Mouse (Mus musculus): ENCODE measurements around the gene Slc2a3.
"Not testable (repeated sequence)": the region's sequence is repeated elsewhere in the genome, so short reads cannot be mapped to it uniquely, and the experiment has no call there.

- not testable (repeated sequence) for TF ChIP-seq CTCF (IDR thresholded peaks at IDR 0.05; ENCODE audit: borderline replicate concordance, extremely low read depth, insufficient read depth, insufficient read length); POLR2A (IDR thresholded peaks at IDR 0.05; ENCODE audit: borderline replicate concordance, extremely low read depth, insufficient read depth, insufficient read length, poor library complexity, severe bottlenecking)
These were observed 101.8 kb downstream of the Slc2a3 start for GRCm38 (mm10) chr6:122699628-122700027.

Data from brain, embryonic 14.5 days (tissue).